Mouse (Mus musculus): Measurements from ENCODE around the gene Gm10337. TPM values are rescaled to one million over a fixed set of nuclear protein-coding genes. Genes with fewer than 3 reads are reported as not detected.

Gm10337 gene
- not detected for polyA plus RNA-seq (2017; shearing (Covaris generic))

DNA sequence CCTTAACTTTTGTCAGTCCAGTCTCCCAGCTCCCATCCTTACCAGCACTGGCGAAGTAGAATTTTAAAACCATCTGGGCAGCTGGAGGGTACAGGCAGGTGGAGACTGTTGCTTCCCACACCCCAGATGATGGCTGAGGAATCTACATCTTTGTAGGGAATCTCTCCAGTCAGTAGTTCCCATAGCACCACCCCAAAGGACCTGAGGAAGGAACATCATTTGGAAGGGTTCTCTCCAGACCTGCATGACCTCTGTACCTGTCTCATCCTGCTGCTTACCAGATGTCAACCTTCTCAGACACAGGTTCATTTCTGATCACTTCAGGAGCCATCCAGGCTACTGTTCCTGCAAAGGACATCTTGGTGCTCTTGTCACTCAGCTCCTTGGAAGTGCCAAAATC, at the start of gene Gm10337:
TSS of gene Gm10337 (plus strand) at position 276 of the 400 bp plus-strand sequence.

DNA sequence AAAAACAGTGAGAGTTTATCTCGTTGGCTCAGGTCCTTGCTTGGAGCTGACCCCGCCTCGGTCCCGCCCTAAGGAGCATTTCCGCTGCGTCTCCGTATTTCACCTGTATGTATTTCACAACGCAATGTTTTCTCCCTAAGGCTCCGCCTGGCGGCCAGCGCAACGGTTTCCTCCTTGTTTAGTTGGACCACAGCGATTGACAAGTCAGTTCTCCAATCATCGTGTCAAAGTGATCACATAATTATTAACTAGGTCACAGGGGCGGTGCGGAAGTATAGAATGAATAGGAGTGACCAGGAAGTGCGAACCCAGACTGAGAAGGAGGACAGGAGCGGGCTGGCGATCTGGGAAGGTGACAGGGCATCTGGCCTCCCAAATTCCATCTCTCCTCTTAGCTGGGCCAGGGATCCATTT, 44.6 kb upstream of the Gm10337 start, which contains the start of gene Prr13:
TSS of gene Prr13 (plus strand) at position 125 of the 414 bp plus-strand sequence.

DNA sequence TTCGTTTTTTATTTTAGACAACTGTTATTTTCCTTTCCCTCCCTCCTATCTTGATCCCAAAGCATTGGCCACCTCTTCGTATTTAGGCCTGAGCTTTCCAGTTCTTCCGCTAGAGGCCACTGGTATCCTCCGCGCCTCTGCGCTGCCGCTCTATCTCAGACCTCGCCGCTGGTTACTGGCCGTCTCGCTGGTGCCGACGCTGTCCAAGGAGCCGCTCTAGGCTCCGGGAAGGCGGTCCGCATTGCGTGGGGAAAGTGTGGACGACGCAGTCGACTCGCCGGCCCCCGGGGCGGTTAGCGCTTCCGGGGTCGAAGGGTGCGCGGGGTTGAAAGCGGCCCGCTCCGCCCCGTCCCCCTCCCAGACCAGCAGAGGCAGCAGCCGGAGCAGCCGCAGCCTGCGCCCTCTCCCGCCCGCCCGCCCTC, 33.3 kb upstream of the Gm10337 start, which contains the start of gene Pcbp2:
TSS of gene Pcbp2 (plus strand) at position 357 of the 422 bp plus-strand sequence.

DNA sequence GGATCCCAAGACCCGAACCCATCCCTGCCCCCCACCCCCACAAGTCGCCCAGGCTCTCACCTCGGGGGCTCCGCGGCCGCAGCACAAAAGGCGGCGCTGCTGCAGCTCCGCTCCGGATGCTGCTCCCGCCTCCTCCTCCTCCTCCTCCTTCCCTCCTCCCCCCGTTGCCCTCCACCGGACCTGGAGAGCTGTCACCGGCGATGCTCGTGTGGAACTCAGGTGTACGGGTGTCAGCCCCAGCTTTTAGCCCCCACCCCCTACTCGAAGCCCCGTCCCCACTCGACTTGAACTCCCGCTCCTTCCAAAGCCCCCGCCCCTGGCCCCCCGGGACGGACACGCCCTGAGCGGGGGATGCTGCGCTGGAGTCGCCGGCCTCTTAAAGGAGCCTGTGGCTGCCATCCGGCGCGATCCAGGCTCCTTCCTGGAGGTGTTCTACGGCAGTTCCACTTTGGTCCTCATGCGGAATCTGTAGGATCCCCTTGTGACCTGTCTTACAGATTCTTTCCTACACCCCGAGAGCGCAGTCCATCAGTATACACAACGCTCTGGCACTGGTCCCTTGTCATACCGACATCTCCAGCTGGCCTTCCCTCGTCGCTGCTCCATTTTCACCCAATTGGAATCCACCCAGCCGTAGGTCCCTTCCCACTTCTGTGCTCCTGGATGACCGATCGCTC, 13.3 kb downstream of the Gm10337 start, which contains the start of gene Map3k12:
TSS of gene Map3k12 (minus strand) at position 337 of the 677 bp plus-strand sequence.

DNA sequence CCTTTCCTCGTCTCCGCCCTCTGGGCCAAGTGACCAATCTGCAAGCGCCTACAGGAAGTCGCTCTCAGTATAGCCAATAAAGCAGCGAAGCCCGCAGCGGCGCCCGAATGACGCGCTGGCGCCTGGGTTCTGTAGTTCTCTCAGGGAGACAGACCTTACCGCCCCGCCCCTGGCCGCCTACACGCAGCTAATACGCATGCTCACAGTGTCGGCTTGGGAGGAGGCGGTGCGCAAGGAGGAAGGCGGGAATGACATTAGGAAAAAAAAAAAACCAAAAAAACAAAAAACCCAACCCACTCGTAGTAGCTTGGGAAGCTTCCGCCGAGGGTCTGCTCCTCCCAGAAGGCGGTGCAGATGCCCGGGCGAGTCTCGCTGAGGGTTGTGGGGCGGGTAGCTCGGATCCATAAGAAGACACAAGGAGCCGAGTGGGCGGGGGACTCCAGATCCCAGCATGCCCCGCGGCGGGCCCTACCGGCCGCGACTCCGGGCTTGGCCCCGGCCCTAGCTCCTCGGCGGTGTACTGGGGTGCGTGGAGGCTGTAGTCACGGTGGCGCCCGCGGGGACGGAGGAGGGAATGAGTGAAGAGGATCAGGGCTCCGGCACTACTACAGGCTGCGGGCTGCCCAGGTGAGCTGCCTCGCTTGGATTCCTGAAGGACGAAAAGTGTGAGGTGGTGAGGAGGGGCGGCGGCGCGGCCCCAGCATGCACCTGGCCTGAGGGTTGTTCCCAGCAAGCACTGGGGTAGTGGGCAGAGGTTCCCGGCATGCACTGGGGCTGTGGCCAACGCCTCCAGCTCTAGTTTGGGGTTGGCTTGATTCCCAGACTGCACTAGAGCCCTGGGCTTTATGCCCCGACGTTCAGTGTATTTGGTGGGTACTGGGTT, 14.7 kb downstream of the Gm10337 start, which contains the start of gene Tarbp2:
TSS of gene Tarbp2 (plus strand) at position 217 of the 883 bp plus-strand sequence.

DNA sequence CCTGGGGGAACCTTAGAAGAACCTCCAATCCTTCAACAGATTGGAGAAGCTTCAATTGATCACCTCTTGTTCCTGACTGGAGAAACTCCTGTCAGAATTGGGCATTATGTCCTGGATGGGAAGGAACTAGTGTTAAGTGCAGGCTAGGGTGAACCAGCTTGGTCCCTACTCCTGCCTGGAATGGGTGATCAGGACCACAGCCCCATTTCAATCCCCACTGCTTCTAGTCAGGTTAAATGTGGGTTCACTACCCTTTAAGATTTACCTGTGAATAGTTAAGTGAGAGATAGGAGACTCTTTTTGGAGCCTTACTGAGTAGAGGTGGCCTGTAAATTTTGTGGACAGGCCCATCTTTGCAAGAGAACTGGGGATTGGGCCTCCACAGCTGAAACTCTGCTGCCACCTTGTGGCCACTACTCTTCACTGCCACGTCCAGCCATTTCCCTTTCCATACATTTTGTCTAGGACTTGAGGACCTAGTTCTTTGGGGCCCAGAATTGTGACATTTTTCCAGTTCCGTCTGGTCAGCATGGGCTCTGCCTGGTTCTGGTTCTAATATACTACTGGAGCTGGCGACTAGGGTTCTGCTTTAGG, 21.5 kb downstream of the Gm10337 start, which contains the start of gene Npff:
TSS of gene Npff (minus strand) at position 51 of the 594 bp plus-strand sequence.

Other genes starting within 250 kb of the Gm10337 start
- 46.8 TPM for gene Rarg, start 246.2 kb upstream of the Gm10337 start, polyA plus RNA-seq (2017; shearing (Covaris generic))
- gene Gm9918, start 233.2 kb upstream of the Gm10337 start, polyA plus RNA-seq (2017; shearing (Covaris generic)): not detected
- 63.4 TPM for gene Mfsd5, start 224.3 kb upstream of the Gm10337 start, polyA plus RNA-seq (2017; shearing (Covaris generic))
- gene Espl1, start 207.5 kb upstream of the Gm10337 start, polyA plus RNA-seq (2017; shearing (Covaris generic)): 1.7 TPM
- gene Pfdn5, start 177.6 kb upstream of the Gm10337 start, polyA plus RNA-seq (2017; shearing (Covaris generic)): 684 TPM
- 119 TPM for gene Myg1, start 172.0 kb upstream of the Gm10337 start, polyA plus RNA-seq (2017; shearing (Covaris generic))
- gene Aaas, start 153.0 kb upstream of the Gm10337 start, polyA plus RNA-seq (2017; shearing (Covaris generic)): 60.5 TPM
- not detected for gene Sp7, start 136.5 kb upstream of the Gm10337 start, polyA plus RNA-seq (2017; shearing (Covaris generic))
- 19.6 TPM for gene Sp1, start 97.6 kb upstream of the Gm10337 start, polyA plus RNA-seq (2017; shearing (Covaris generic))
- not detected for gene Amhr2, start 58.4 kb upstream of the Gm10337 start, polyA plus RNA-seq (2017; shearing (Covaris generic))
- 586 TPM for gene Prr13, start 44.7 kb upstream of the Gm10337 start, polyA plus RNA-seq (2017; shearing (Covaris generic))
- gene Pcbp2, start 33.2 kb upstream of the Gm10337 start, polyA plus RNA-seq (2017; shearing (Covaris generic)): 118 TPM
- 10.6 TPM for gene Map3k12, start 13.3 kb downstream of the Gm10337 start, polyA plus RNA-seq (2017; shearing (Covaris generic))
- 71.5 TPM for gene Tarbp2, start 14.5 kb downstream of the Gm10337 start, polyA plus RNA-seq (2017; shearing (Covaris generic))
- gene Npff, start 21.2 kb downstream of the Gm10337 start, polyA plus RNA-seq (2017; shearing (Covaris generic)): 6.2 TPM
- gene Gm28047, start 121.3 kb downstream of the Gm10337 start, polyA plus RNA-seq (2017; shearing (Covaris generic)): 0.35 TPM
- 48.5 TPM for gene Atf7, start 121.7 kb downstream of the Gm10337 start, polyA plus RNA-seq (2017; shearing (Covaris generic))
- 28.9 TPM for gene Atp5g2, start 168.6 kb downstream of the Gm10337 start, polyA plus RNA-seq (2017; shearing (Covaris generic))
- 60.2 TPM for gene Calcoco1, start 218.5 kb downstream of the Gm10337 start, polyA plus RNA-seq (2017; shearing (Covaris generic))

Data from CD4-positive, CD25-positive, alpha-beta regulatory T cell, adult 9 weeks (primary cell).